ENCODE assay signal across 17 mouse cellular contexts in the genomic region with DNA sequence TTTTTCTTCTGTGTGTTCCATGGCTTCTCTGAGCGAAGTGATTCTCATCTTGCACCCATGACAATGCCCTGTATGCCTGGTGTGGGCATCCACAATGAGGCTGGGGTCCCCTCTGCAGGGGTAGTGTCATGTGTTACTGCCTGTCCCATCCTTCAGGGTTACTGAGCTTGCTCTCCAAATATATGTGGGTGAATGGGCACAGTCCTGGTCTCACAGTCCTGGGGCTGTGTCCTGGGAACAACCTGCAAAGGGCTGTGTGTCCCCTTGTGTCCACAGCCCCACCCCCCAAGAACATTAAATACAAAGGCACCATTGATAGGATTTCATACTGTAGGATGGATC.
DNase-seq lines count a peak whose midpoint lies in the region; ATAC-seq and TF ChIP-seq lines count a peak whose summit lies in the region.
"Had no signal": no experiment of that assay in that cellular context is flagged by ENCODE, and none has a peak within 500 bp of the region (broad histone marks: within the 10 kb centered on the region; RNA-seq: fewer than 3 reads in every experiment).

No protein-coding gene starts in this region.

- H3K4me3 ChIP-seq in layer of hippocampus, adult 2 months = no peak overlapping the region
- H3K4me3 ChIP-seq in hindbrain, embryonic 12.5 days = no peak overlapping the region
- H3K4me3 ChIP-seq in midbrain, embryonic 13.5 days (replicated peaks) = no peak overlapping the region
- H3K4me3 ChIP-seq in olfactory bulb, adult 2 months (ENCODE audit: insufficient read depth, low read depth, low read length) = no peak overlapping the region
- no peak overlapping the region for H3K4me3 ChIP-seq in heart, embryonic 12.5 days

- no peak for TF ChIP-seq POLR2A in olfactory bulb, adult 2 months (IDR thresholded peaks at IDR 0.05; ENCODE audit: insufficient read depth, low read depth, low read length)

- H3K9me3 ChIP-seq in hindbrain, embryonic 12.5 days (replicated peaks) = no peaks in the 10 kb centered on the region
- H3K9me3 ChIP-seq in midbrain, embryonic 13.5 days = no peaks in the 10 kb centered on the region
- H3K9me3 ChIP-seq in heart, embryonic 12.5 days (replicated peaks) = no peaks in the 10 kb centered on the region

- peak overlapping the region; percentile 13; the same call in 1 of the 2 replicates for H3K4me2 ChIP-seq in hindbrain, embryonic 12.5 days (replicated peaks)
- peak overlapping the region; percentile 15; the same call in 1 of the 2 replicates for H3K4me2 ChIP-seq in midbrain, embryonic 13.5 days (replicated peaks)
- no peak overlapping the region for H3K4me2 ChIP-seq in heart, embryonic 12.5 days

- DNase-seq in layer of hippocampus, adult 2 months (ENCODE audit: low spot score in 2 of 2) = no peak
- DNase-seq in layer of hippocampus, adult 9-10 months (ENCODE audit: low spot score) = no peak
- no peak for DNase-seq in liver
- no peak for DNase-seq in layer of hippocampus, postnatal 14 days (ENCODE audit: low spot score in 2 of 2)
- DNase-seq: adrenal gland, postnatal 25 days; cerebellum, adult 9-10 months; heart, adult 18-20 months; heart, postnatal 10 days; kidney, postnatal 25 days; lung, adult 18-20 months; thymus, postnatal 36 days had no signal

- peak overlapping the region; percentile 72 for H3K27ac ChIP-seq in layer of hippocampus, adult 2 months
- peak overlapping the region; percentile 88 for H3K27ac ChIP-seq in hindbrain, embryonic 12.5 days
- peak overlapping the region; percentile 93 for H3K27ac ChIP-seq in midbrain, embryonic 13.5 days
- H3K27ac ChIP-seq in olfactory bulb, adult 2 months (ENCODE audit: insufficient read depth, low read depth, low read length) = peak overlapping the region; percentile 69; the same call in 1 of the 2 replicates
- no peak overlapping the region for H3K27ac ChIP-seq in heart, embryonic 12.5 days (ENCODE audit: poor library complexity, severe bottlenecking)
- H3K27ac ChIP-seq: macrophage had no signal

- ATAC-seq in hindbrain, embryonic 12.5 days (ENCODE audit: low FRiP score) = peak; percentile 67
- peak; percentile 81 for ATAC-seq in midbrain, embryonic 13.5 days
- no peak for ATAC-seq in heart, embryonic 12.5 days (ENCODE audit: insufficient number of reproducible peaks, low FRiP score)
- ATAC-seq: intestine, embryonic 16.5 days had no signal

- peaks cover 30% of the 10 kb centered on the region for H3K4me1 ChIP-seq in hindbrain, embryonic 12.5 days
- H3K4me1 ChIP-seq in midbrain, embryonic 13.5 days (replicated peaks) = peaks cover 59% of the 10 kb centered on the region
- peaks cover 38% of the 10 kb centered on the region for H3K4me1 ChIP-seq in olfactory bulb, adult 2 months (ENCODE audit: control insufficient read depth, insufficient read depth, low read length)
- H3K4me1 ChIP-seq in heart, embryonic 12.5 days (replicated peaks) = no peaks in the 10 kb centered on the region

- H3K9ac ChIP-seq in hindbrain, embryonic 12.5 days = no peak overlapping the region
- H3K9ac ChIP-seq in midbrain, embryonic 13.5 days (replicated peaks) = no peak overlapping the region
- no peak overlapping the region for H3K9ac ChIP-seq in heart, embryonic 12.5 days

- TF ChIP-seq CTCF in layer of hippocampus, adult 2 months (conservative IDR thresholded peaks at IDR 0.05) = no peak
- no peak for TF ChIP-seq CTCF in olfactory bulb, adult 2 months (IDR thresholded peaks at IDR 0.05; ENCODE audit: insufficient read depth, low read depth, low read length)

- H3K36me3 ChIP-seq in hindbrain, embryonic 12.5 days = no peaks in the 10 kb centered on the region
- H3K36me3 ChIP-seq in midbrain, embryonic 13.5 days = peaks cover 12% of the 10 kb centered on the region; the same call in 1 of the 2 replicates
- H3K36me3 ChIP-seq in heart, embryonic 12.5 days = no peaks in the 10 kb centered on the region

- no peaks in the 10 kb centered on the region for H3K27me3 ChIP-seq in hindbrain, embryonic 12.5 days
- H3K27me3 ChIP-seq in midbrain, embryonic 13.5 days = no peaks in the 10 kb centered on the region
- peaks cover 20% of the 10 kb centered on the region for H3K27me3 ChIP-seq in heart, embryonic 12.5 days (replicated peaks)

- 39% methylated on average over 1 of the region's 1 CpGs for WGBS in hindbrain, embryonic 12.5 days
- 32% methylated on average over 1 of the region's 1 CpGs for WGBS in midbrain, embryonic 13.5 days
- WGBS in olfactory bulb, adult 2 months = 13% methylated on average over 1 of the region's 1 CpGs
- WGBS in heart, embryonic 12.5 days = 45% methylated on average over 1 of the region's 1 CpGs
